9 mouse cellular contexts compared by ENCODE assay signal in the genomic region with DNA sequence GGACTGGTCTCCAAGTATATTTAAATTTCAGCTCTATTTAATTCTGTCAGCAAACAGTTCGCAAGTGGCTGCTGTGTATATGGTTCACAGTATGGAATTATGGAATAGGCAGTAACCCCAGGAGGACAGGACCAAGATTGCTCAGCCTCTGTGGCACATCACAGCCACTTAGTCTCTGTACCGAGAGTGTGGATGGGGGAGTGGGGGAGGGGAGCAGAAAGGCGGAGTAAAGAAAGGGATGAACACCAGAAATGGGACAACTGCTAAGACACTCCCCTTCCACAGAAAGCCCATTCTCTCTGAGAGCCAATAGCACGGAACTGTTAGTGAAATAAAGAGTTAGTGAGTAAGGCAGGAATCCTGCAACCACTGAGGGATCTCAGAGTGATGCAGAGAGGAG.
A peak's percentile ranks its signal among the peaks of the same experiment; 100 is the strongest.
DNase-seq lines count a peak whose midpoint lies in the region; ATAC-seq and TF ChIP-seq lines count a peak whose summit lies in the region.
"Had no signal": no experiment of that assay in that cellular context is flagged by ENCODE, and none has a peak within 500 bp of the region (broad histone marks: within the 10 kb centered on the region; RNA-seq: fewer than 3 reads in every experiment).

No protein-coding gene starts in this region.

- DNase-seq in kidney, postnatal 14 days = peak; percentile 28
- no peak for DNase-seq in kidney, adult 11 months
- peak; percentile 64 for DNase-seq in R1 (ENCODE audit: low read depth, low spot score)
- DNase-seq in forebrain, embryonic 10.5 days (ENCODE audit: extremely low spot score, low spot score) = no peak
- DNase-seq in hindbrain, postnatal 0 days (ENCODE audit: low spot score) = no peak
- DNase-seq in ovary, postnatal 10 days (ENCODE audit: low spot score) = no peak
- DNase-seq in frontal cortex, postnatal 25 days (ENCODE audit: low spot score in 2 of 2) = no peak
- DNase-seq: cerebellum, adult 11-12 months; thymus, adult 18-20 months had no signal

- H3K27me3 ChIP-seq in forebrain, embryonic 10.5 days (ENCODE audit: poor library complexity, severe bottlenecking) = no peaks in the 10 kb centered on the region
- H3K27me3 ChIP-seq in hindbrain, postnatal 0 days (ENCODE audit: insufficient read depth, low read length) = no peaks in the 10 kb centered on the region

- TF ChIP-seq CTCF in hindbrain, postnatal 0 days (IDR thresholded peaks at IDR 0.05; ENCODE audit: low read depth) = no peak

- no peak overlapping the region for H3K4me2 ChIP-seq in hindbrain, postnatal 0 days (ENCODE audit: low read depth, low read length)

- no peak overlapping the region for H3K9ac ChIP-seq in hindbrain, postnatal 0 days (replicated peaks; ENCODE audit: low read length)

- 38% methylated on average over 4 of the region's 4 CpGs for WGBS in forebrain, embryonic 10.5 days
- 44% methylated on average over 4 of the region's 4 CpGs for WGBS in hindbrain, postnatal 0 days

- H3K4me1 ChIP-seq in forebrain, embryonic 10.5 days = peaks cover 55% of the 10 kb centered on the region
- no peaks in the 10 kb centered on the region for H3K4me1 ChIP-seq in hindbrain, postnatal 0 days (ENCODE audit: insufficient read depth, low read length)

- no peak overlapping the region for H3K4me3 ChIP-seq in forebrain, embryonic 10.5 days
- H3K4me3 ChIP-seq in hindbrain, postnatal 0 days (ENCODE audit: low read length) = no peak overlapping the region

- ATAC-seq in hindbrain, postnatal 0 days = no peak

- peaks cover 7% of the 10 kb centered on the region for H3K36me3 ChIP-seq in forebrain, embryonic 10.5 days (replicated peaks)
- H3K36me3 ChIP-seq in hindbrain, postnatal 0 days (ENCODE audit: insufficient read depth, low read length) = 0 out of 2 replicates have a peak, but pooled peaks cover 3% of the 10 kb centered on the region

- peak overlapping the region; percentile 82 for H3K27ac ChIP-seq in forebrain, embryonic 10.5 days
- peak overlapping the region; percentile 71; the same call in 1 of the 2 replicates for H3K27ac ChIP-seq in hindbrain, postnatal 0 days

- no peaks in the 10 kb centered on the region for H3K9me3 ChIP-seq in forebrain, embryonic 10.5 days
- H3K9me3 ChIP-seq in hindbrain, postnatal 0 days (ENCODE audit: low read length) = no peaks in the 10 kb centered on the region

Comparison
In these comparisons a context has a peak if more than half of its experiments do, and no peak if none do; other contexts are left out.
1. DNase-seq: peak in kidney, postnatal 14 days (single experiment) and R1 (single experiment); none in kidney, adult 11 months (single experiment), forebrain, embryonic 10.5 days (single experiment), hindbrain, postnatal 0 days (single experiment), ovary, postnatal 10 days (single experiment) and frontal cortex, postnatal 25 days (0 of 2).